Mouse (Mus musculus) embryonic facial prominence, embryonic 14.5 days (tissue): ENCODE measurements around the gene Vps45. TPM values are rescaled to one million over a fixed set of nuclear protein-coding genes. Genes with fewer than 3 reads are reported as not detected.

Experiments
- ATAC-seq: fragments of 200-750 bp; cut with Nextera tagmentation; 2 replicates; pipeline ENCODE4 v1.8.0; 2017; ENCODE audit warnings: low read depth, moderate number of reproducible peaks, moderate TSS enrichment
- DNase-seq: peaks from one replicate; pipeline ENCODE4 v3.0.0-alpha.2; 2015; ENCODE audit warnings: low spot score
- H3K27ac ChIP-seq: fragments of 300-500 bp; sonication (generic); replicated peaks from 2 replicates; pipeline ENCODE4 v1.5.1; 2014; ENCODE audit warnings: low read depth, mild to moderate bottlenecking, low read length, moderate library complexity
- H3K27me3 ChIP-seq: fragments of 300-500 bp; sonication (generic); replicated peaks from 2 replicates; pipeline ENCODE4 v1.6.1; 2014; ENCODE audit warnings: low read length; ENCODE audit not compliant: control insufficient read depth, insufficient read depth
- H3K36me3 ChIP-seq: fragments of 300-500 bp; sonication (generic); 2 replicates; pipeline ENCODE4 v1.6.1; 2014; ENCODE audit warnings: low read length, mixed read lengths; ENCODE audit not compliant: control insufficient read depth, insufficient read depth
- H3K4me1 ChIP-seq: fragments of 300-500 bp; sonication (generic); 2 replicates; pipeline ENCODE4 v1.6.1; 2014; ENCODE audit warnings: antibody characterized with exemption, low read length; ENCODE audit not compliant: control insufficient read depth, insufficient read depth
- H3K4me2 ChIP-seq: fragments of 300-500 bp; sonication (generic); 2 replicates; pipeline ENCODE4 v1.6.1; 2014; ENCODE audit warnings: low read depth, mild to moderate bottlenecking, low read length, moderate library complexity, mixed read lengths
- H3K4me3 ChIP-seq: fragments of 300-500 bp; sonication (generic); 2 replicates; pipeline ENCODE4 v1.5.1; 2014; ENCODE audit warnings: low read depth, mild to moderate bottlenecking, low read length
- H3K9ac ChIP-seq: fragments of 300-500 bp; sonication (generic); 2 replicates; pipeline ENCODE4 v1.6.1; 2014; ENCODE audit warnings: low read depth, mild to moderate bottlenecking, low read length, moderate library complexity, mixed read lengths
- H3K9me3 ChIP-seq: fragments of 300-500 bp; sonication (generic); 2 replicates; pipeline ENCODE4 v1.6.1; 2016; ENCODE audit warnings: low read length; ENCODE audit not compliant: control insufficient read depth
- WGBS: fragments of 180-500 bp; shearing (Covaris S2); extraction: QIAGEN DNeasy Blood & Tissue Kit; methylation state at CpG from one replicate; pipeline ENCODE4 v1.1.7; 2014; 5-methylcytosine and 5-hydroxymethylcytosine counted together
- polyA plus RNA-seq: library from polyadenylated mRNA; unstranded; fragments of >200 nt; fragmentation: Nextera tagmentation; extraction: Ambion mirVana; gene quantifications from 2 replicates; pipeline ENCODE4 v1.2.1, GENCODE M21; 2014

The Vps45 gene
- polyA plus RNA-seq, 1 experiment from 2014 or later: 24.4 TPM

GRCm38 (mm10) chr3:96038851-96039250, 19.4 kb downstream of the Vps45 start:
- H3K36me3 ChIP-seq: 0 out of 2 replicates have a peak, but pooled peaks cover 11% of the 10 kb centered on the region
- H3K4me3 ChIP-seq: no peak overlapping the region
- H3K9ac ChIP-seq: no peak overlapping the region
- no peak for DNase-seq
- 96% methylated on average over 4 of the region's 4 CpGs for WGBS
- ATAC-seq: no peak
- H3K4me2 ChIP-seq: no peak overlapping the region
- no peaks in the 10 kb centered on the region for H3K4me1 ChIP-seq
- H3K27me3 ChIP-seq: no peaks in the 10 kb centered on the region
- no peak overlapping the region for H3K27ac ChIP-seq
- H3K9me3 ChIP-seq: no peaks in the 10 kb centered on the region

- ATAC-seq: no peak
- DNase-seq: no peak
- Histone ChIP-seq H3K27me3 (no peaks in the 10 kb centered on the region), H3K36me3 (0 out of 2 replicates have a peak, but pooled peaks cover 18% of the 10 kb centered on the region), H3K27ac (no peak overlapping the region), H3K4me1 (no peaks in the 10 kb centered on the region), H3K4me3 (no peak overlapping the region), H3K9ac (no peak overlapping the region), H3K4me2 (no peak overlapping the region), H3K9me3 (no peaks in the 10 kb centered on the region)
- WGBS: 80% methylated on average over 5 of the region's 5 CpGs
Measured at GRCm38 (mm10) chr3:96038156-96038555, 20.1 kb downstream of the Vps45 start.

GRCm38 (mm10) chr3:96036796-96037195, 21.5 kb downstream of the Vps45 start:
- DNase-seq (no peak), ATAC-seq (no peak)
- Histone ChIP-seq H3K27ac (no peak overlapping the region), H3K4me2 (no peak overlapping the region), H3K4me1 (no peaks in the 10 kb centered on the region), H3K27me3 (no peaks in the 10 kb centered on the region), H3K36me3 (peaks cover 16% of the 10 kb centered on the region; the same call in 1 of the 2 replicates), H3K9me3 (no peaks in the 10 kb centered on the region), H3K9ac (no peak overlapping the region), H3K4me3 (no peak overlapping the region)
- 88% methylated on average over 6 of the region's 6 CpGs for WGBS

GRCm38 (mm10) chr3:96033046-96033445, 25.2 kb downstream of the Vps45 start:
- Histone ChIP-seq H3K36me3 (peaks cover 8% of the 10 kb centered on the region; the same call in 1 of the 2 replicates), H3K27ac (no peak overlapping the region), H3K9ac (no peak overlapping the region), H3K27me3 (no peaks in the 10 kb centered on the region), H3K4me1 (no peaks in the 10 kb centered on the region), H3K4me3 (no peak overlapping the region), H3K9me3 (no peaks in the 10 kb centered on the region), H3K4me2 (no peak overlapping the region)
- peak; percentile 81 for ATAC-seq
- 78% methylated on average over 4 of the region's 4 CpGs for WGBS
- DNase-seq: peak; percentile 78

- Histone ChIP-seq H3K27me3 (no peaks in the 10 kb centered on the region), H3K9me3 (no peaks in the 10 kb centered on the region), H3K36me3 (peaks cover 8% of the 10 kb centered on the region; the same call in 1 of the 2 replicates), H3K9ac (no peak overlapping the region), H3K27ac (no peak overlapping the region), H3K4me1 (no peaks in the 10 kb centered on the region), H3K4me2 (no peak overlapping the region), H3K4me3 (no peak overlapping the region)
- WGBS: 84% methylated on average over 6 of the region's 6 CpGs
- ATAC-seq (no peak), DNase-seq (no peak)
Measured at GRCm38 (mm10) chr3:96032652-96033017, 25.6 kb downstream of the Vps45 start.

GRCm38 (mm10) chr3:96031991-96032651, 26.1 kb downstream of the Vps45 start:
- ATAC-seq (no peak), DNase-seq (no peak)
- peaks cover 8% of the 10 kb centered on the region; the same call in 1 of the 2 replicates for H3K36me3 ChIP-seq
- no peak overlapping the region for H3K27ac ChIP-seq
- 74% methylated on average over 6 of the region's 6 CpGs for WGBS
- no peak overlapping the region for H3K9ac ChIP-seq
- H3K4me2 ChIP-seq: no peak overlapping the region
- no peaks in the 10 kb centered on the region for H3K4me1 ChIP-seq
- no peak overlapping the region for H3K4me3 ChIP-seq
- H3K9me3 ChIP-seq: no peaks in the 10 kb centered on the region
- H3K27me3 ChIP-seq: no peaks in the 10 kb centered on the region

- no peak for DNase-seq
- Histone ChIP-seq H3K4me2 (no peak overlapping the region), H3K36me3 (peaks cover 8% of the 10 kb centered on the region; the same call in 1 of the 2 replicates), H3K9ac (no peak overlapping the region), H3K9me3 (no peaks in the 10 kb centered on the region), H3K27ac (no peak overlapping the region), H3K27me3 (no peaks in the 10 kb centered on the region), H3K4me1 (no peaks in the 10 kb centered on the region), H3K4me3 (no peak overlapping the region)
- no peak for ATAC-seq
- 92% methylated on average over 11 of the region's 11 CpGs for WGBS
Measured at GRCm38 (mm10) chr3:96029766-96030165, 28.5 kb downstream of the Vps45 start.

- H3K4me3 ChIP-seq: no peak overlapping the region
- H3K4me2 ChIP-seq: no peak overlapping the region
- no peaks in the 10 kb centered on the region for H3K9me3 ChIP-seq
- H3K27ac ChIP-seq: no peak overlapping the region
- DNase-seq: peak; percentile 14
- WGBS: 89% methylated on average over 3 of the region's 3 CpGs
- no peaks in the 10 kb centered on the region for H3K27me3 ChIP-seq
- peaks cover 8% of the 10 kb centered on the region; the same call in 1 of the 2 replicates for H3K36me3 ChIP-seq
- H3K4me1 ChIP-seq: no peaks in the 10 kb centered on the region
- no peak overlapping the region for H3K9ac ChIP-seq
- ATAC-seq: no peak
Measured at GRCm38 (mm10) chr3:96029336-96029735, 28.9 kb downstream of the Vps45 start.

GRCm38 (mm10) chr3:96027875-96028274, 30.4 kb downstream of the Vps45 start:
- Histone ChIP-seq H3K4me1 (no peaks in the 10 kb centered on the region), H3K4me3 (no peak overlapping the region), H3K36me3 (no peaks in the 10 kb centered on the region; the same call in 1 of the 2 replicates), H3K9ac (no peak overlapping the region), H3K27ac (no peak overlapping the region), H3K9me3 (no peaks in the 10 kb centered on the region), H3K4me2 (no peak overlapping the region), H3K27me3 (no peaks in the 10 kb centered on the region)
- WGBS: 67% methylated on average over 1 of the region's 1 CpGs
- DNase-seq: peak; percentile 49
- peak; percentile 22; the same call in 1 of the 2 replicates for ATAC-seq
